Mouse (Mus musculus) heart, adult 18-20 months (tissue): Measurements from ENCODE around the gene Cdc37. TPM values are rescaled to one million over a fixed set of nuclear protein-coding genes. Genes with fewer than 3 reads are reported as not detected.
A peak's percentile ranks its signal among the peaks of the same experiment; 100 is the strongest.

Experiments used
- DNase-seq, 2 experiments: peaks; one replicate each; pipeline ENCODE4 v3.0.0; 2021 to 2022; ENCODE audit warnings: mixed read lengths in 1 of 2
- total RNA-seq, 2 experiments: library from RNA; stranded (reverse); gene quantifications; 2 replicates each; pipeline ENCODE4 v1.2.3; 2021

The Cdc37 gene
- total RNA-seq, 2 experiments from 2014 or later: 160 to 168 TPM

DNA sequence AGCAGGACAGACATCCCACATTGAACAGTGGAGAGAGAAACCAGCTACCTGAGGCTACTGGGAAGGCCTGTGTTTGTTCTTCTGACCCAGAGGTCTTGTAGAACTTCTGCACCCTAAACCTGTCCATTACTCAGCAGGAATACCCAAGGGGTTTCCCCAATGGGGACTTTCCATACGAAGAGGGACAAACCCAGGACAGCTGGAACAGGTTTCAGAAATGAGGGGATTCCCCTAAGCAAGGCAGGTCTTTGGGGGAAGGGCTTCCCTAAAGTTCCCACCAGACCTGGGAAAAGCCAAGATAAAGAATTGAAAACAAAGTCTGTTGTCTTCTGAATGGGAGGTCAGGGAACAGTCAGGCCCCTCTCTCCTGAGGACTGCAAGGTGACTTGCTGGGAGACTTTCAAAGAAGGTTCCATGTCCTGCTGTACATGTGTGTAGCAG lies 13.8 kb downstream of the Cdc37 start:
- no peak for DNase-seq

DNA sequence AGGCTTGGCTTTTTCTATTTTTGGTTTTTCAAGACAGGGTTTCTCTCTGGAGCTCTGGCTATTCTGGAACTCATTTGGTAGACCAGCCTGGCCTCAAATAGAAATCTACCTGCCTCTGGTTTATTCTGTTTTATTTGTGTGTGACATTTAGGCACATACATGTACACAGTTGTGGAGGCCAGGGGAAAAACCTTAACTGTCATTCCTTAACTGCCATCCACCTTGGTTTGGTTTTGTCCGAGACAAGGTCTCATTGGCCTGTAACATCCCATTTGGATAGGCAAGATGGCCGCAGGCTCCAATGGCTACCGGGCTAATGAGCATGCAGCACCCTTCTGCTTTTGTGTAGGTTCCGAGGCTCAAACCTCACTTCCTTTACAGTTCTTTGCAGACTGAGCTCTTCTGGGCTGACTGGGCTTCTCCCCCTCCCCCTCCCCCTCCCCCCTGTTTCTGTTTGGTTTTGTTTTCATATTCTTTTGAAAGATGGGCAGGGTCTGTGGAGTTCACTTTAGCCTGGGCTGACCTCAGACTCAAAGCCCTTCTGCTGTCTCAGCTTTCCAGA lies 14.4 kb downstream of the Cdc37 start:
- DNase-seq: no peak

DNA sequence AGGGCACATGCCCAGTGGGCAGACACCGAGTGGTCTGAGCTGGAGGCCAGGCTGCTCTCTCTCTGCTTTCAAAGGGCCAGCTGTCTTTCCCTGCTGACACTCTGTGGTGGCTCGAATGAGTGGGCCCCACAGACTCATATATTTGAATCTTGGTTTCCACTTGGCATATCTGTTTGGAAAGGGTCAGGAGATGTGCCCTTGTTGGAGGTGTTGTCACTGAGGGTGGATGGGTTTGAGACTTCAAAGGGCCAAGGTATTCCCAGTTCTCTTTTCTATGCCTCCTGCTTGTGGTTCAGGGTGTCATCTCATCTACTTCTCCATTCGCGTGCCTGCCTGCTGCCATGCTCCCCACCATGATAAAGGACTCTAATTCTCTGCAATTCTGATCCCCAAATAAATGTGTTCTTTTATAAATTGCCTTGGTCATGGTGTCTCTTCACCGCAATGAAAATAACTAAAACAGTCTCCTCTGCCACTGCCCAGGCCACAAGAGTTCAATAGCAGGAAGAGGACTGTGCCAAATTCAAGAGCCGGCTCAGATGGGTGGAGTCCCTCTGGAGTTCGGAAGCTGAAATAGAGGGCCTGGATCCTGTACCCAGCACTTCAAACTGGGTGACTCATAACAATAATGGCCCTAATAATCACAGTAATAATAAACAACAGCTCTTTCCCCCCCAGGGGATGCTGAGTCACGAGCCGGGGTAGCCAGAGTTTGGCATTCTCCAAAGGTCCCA lies 15.0 kb downstream of the Cdc37 start:
- DNase-seq: peak; percentile 76 to 85

DNA sequence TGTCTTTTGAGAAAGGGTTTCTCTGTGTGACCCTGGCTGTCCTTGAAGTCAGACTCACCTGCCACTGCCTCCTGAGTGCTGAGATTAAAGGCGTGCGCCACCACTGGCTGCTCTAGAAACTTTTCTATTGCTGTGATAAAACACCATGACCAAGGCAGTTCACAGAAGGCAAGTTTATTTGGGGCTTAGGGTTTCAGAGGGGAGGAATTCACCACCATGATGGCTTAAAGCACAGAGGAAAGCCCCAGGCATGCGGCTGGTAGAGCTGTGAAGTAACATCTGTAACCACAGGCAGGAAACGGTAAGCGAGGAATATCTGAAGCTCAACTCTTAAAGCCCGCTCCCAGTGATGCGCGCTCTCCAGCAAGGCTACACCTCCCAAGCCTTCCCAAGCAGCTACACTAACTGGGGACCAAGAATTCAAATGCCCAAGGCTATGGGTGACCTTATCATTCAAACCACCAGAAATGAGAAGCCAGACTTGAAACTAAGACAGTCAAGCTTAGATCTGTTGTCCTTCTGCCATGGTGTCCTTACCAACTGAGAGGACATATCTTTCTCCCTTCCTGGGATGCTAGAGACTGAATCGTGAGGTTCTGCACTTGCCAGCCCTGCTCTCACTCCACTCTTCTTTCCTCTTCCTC lies 16.6 kb downstream of the Cdc37 start:
- DNase-seq: no peak

DNA sequence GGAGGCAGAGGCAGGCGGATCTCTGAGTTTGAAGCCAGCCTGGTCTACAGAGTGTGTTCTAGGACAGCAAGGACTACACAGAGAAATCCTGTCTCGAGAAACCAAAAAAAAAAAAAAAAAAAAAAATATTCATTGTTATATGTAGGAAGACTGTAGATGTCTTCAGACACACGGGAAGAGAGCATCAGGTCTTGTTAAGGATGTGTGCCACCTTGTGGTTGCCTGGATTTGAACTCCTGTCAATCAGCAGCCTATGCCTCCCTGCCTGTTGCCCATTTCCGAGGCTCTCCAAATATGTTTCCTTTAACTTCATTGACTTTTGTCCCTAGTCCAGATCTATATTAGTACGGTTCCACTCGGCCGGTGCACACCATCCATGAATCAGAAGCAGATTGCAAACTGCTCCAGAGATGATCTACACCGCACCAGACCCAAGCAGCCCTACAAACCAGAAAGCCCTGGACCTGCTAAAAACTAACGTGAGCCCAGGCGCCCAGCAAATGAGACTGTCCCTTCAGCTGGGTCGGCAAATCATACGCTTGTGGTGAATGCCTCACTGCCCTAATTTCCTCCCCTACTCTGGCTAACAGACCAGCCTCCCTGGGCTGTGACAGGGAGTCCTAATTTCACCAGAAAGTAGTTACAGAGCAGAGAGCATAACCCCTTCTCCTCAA lies 17.5 kb downstream of the Cdc37 start:
- no peak for DNase-seq

DNA sequence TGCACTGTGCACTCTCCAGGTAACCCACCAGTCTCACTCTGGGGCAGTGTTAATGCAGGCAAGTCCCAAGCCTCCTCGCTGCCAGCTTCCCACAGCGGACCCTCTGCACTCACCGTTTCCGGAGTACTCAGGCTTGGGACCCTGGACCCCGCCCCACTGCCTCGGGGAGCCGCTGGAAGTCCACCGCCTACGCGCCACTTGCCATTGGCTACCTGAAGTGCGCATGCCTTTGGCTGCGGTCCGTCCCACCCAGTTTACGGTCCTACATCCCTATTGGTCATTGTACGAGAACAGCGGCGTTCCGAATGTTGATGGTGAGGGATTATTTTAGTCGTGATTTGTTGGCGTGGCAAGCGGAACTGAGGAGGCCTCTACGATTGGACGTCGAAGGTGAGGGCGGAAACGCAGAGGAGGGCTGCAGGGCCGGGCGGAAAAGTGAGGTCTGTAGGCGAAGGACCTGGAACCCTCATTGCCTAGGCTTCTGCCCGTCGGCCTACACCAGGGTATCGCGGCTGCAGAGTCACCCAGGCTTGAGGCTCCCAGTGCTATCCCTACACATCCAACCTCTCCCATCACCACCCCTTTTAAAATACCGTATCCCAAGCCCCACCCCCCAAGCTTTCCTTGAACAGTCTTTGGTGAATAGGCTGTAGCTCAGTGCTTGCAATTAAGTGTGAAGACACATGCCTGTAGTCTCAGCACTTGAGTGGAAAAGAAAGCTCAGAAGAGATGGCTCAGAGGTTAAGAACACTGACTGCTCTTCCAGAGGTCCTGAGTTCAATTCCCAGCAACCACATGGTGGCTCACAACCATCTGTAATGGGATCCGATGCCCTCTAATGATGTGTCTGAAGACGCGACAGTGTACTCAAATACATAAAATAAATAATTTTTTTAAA lies 18.5 kb downstream of the Cdc37 start, which contains the start of gene Tyk2:
TSS of gene Tyk2 (minus strand) at position 185 of the 898 bp plus-strand sequence.
- peak; percentile 92 to 98 for DNase-seq

DNA sequence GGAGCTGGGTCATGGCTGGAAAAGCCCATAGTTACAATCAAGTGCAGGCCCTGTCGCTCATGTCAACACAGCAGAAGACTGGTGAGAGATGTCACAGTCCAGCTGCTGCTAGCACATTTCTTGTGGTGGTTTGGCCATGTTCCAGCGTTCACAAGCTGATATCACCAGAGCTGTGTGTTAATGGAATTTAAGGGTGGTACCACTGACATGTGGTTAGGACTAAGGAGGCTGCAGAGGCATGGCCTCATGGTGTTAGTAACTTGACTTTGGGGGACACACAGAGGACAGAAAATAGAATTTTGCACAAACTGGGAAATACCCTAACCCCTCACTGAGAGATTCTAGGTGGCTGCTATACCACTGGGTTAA lies 23.5 kb downstream of the Cdc37 start:
- no peak for DNase-seq

DNA sequence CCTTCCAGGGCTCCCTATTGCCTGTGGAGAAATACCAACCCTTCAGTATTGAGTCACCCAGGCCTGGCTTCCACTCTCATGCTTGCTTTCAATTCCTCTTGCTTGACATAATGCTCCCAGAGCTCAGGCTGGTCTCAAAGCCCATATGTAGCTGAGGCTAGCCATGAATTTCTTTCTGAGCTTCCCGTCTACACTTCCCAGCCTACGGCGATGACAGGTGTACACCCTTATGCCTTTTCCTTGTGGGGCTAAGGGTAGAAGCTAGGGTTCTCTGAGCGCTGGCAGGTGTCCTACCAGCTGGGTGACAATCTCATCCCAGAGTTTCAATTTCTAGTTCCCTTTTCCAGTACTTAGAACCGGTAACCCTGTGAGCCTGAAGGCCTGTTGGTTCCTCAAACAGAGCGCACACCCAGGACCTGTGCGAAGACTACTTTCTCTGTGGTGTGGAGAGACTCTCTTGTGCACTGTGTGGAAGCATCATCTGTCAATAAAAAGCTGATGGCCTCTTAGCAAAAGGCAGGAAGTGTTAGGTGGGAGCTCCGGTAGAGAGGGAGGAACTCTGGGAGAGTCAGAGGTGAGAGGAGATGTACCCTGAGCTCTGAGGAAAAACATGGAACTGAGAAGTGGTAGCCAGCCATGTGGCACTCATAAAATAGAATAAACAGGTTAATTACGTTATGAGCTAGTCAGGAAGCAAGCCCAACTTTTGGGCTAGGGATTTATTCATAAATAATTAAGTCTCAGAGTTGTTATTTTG lies 24.1 kb downstream of the Cdc37 start:
- no peak for DNase-seq

DNA sequence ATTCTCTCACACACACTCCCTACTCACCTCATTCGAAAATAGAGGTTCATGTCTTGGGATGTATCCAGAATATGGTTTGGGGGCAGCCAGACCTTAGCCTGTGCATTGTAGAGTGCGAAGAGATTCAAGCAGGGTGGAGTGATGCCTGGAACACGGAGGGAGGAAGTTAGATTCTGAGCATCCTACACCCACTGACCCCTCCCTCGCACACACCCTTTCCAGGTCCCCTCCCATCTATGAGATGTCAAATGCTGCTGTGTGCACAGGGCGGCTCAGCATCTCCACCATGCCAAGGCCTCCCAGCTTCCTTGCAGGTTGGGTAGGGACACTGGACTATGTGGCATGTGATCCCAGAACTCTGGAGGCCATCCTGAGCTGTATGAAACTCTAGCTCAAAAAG lies 24.9 kb downstream of the Cdc37 start:
- no peak for DNase-seq

DNA sequence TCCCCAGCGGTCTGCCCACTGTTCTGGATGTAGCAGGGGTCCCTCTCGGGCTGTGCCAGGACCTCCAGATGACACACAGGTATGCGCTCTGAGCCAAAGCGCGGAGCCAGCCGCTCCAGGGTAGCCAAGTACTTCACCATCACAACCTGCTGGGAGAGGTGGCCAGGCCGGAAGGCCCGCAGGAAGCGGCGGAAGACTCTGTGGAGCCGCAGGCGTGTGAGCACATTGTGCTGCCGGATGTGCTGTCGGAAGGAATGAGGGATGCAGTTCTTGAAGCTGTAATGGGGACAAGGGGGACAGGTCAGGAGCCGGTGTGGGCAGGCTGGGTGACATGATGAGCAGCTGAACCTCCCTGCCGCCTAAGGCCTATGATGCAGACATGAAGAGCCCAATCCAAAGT lies 28.3 kb downstream of the Cdc37 start:
- no peak for DNase-seq

DNA sequence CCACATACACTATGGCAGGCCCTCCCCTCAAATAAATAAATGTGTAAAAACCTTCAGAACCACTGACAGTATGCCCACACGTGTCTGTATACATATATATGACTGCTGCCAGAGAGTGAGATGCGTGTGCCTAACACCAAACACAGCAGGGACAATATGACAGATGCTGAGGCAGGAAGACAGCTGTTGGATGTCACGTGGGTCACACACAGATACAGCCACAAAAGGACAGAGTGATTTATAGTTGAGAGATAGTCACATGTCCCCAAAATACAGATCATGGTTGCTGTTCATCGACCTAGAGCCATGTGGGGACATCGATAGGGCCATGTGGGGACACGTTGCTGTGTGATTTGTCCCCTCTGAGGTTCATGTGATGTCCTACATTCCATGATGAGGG lies 32.7 kb downstream of the Cdc37 start:
- no peak for DNase-seq

DNA sequence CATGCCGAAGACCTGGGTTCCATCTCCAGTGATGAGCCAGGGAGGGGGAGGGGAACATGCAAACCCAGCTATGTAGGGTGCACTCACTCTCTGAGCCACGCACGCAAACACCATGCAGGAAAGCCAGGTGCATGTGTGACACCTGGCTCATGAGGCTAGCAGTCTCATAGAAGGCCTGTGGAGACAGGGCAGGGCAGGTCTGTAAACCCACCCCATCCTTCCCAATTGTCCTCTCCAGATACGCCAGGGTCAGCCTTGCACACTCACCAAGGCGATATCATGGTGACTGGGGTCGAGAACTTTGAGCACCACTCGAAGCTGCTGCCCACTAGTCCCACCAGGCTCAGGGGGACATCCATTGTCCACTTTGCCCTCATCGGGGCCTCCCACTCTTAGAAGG lies 34.7 kb downstream of the Cdc37 start:
- no peak for DNase-seq

DNA sequence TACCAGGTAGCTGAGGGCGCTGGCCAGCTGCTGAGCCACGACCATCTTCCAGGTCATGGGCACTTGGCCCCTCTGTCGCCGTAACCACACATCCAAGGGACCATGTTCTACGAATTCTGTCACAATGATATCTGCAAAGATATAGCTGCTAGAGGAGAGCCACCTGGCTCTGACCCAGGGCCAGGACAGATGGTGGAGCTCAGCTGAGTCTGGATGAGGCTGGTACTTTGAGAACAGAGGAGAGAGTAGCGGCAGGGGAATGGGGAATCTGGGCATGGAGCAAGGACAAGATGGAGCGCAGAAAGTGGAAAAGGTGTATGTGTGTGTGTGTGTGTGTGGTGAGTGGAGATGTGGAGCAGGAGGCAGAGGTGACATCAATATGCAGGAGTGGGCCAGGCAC lies 35.6 kb downstream of the Cdc37 start:
- DNase-seq: no peak

DNA sequence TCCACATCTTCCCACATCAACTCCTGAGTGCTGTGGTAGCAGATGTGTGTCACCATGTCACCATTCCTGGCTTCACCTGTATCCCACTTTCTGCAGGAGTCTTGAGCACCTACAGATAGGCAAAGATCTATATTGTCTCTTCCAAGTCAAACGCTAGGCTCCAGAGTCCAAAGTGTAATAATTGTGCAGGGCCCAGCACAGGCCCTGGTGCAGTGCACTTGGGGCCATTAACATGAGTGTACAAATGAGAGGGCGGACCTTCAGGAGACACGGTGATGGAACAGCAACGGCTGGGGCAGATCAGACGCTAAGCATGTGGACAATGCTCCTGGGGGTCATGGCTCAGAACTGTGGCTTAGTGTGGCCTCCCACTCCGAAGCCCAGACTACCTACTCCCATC lies 36.0 kb downstream of the Cdc37 start:
- no peak for DNase-seq

DNA sequence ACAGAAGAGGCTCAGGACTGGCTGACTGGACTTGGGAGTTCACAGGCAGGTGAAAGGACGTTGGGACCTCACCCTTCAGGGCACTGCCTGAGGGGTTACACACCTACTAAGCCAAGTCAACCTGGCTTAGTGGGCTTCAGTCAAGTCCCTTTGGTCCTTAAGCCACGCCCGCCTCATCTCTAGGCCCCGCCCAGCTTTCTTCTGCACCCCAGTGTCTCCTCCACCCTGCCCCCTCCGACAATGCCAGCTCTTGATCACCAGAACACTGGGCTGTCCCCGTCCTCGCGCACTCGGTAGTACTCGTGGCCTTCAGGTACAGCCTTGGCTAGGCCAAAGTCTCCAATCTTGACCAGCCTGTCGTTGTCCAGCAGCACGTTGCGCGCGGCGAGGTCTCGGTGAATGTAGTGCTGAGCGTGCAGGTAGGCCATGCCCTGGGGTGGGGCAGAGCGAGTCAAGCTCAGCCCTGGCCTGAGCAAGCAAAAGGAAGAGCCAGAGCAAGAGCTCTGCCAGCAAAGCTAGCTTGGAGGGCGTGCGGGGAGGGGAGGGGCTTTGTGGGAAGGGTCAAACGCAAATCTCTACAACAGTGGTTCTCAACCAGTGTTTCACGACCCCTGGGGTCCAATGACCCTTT lies 42.1 kb downstream of the Cdc37 start:
- no peak for DNase-seq

DNA sequence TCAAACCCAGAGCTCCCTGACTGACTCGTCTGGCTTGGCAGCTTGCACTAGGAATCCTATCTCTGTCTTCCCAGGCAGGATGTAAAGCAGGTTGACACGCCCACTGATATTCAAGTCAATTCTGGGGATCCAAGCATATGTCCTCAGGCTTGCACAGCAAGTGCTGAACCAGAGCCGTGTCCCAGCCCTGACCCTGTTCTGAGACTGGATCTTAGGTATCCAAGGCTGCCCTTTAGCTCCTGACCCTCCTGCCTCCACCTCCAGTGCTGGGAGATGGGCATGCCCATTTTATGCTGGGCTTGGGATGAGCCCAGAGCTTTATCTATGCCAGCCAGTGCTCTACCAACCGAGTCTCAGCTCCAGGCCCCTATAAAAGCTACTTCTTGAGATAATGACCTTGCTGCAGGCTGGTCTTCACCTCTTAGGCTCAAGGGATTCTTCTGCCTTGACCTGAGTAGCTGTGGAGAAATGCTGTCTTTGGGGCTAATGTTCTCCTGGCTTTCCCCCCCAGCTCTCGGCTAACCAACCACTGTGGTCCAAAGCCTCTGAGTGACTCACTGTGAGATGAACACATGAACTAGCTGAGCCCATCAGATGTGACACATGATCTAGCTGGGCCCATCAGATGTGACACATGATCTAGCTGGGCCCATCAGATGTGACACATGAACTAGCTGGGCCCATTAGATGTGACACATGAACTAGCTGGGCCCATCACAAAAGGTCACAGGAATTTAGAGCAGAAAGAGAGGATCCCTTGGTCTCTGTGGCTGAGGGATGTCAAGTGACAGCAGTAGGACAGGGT lies 43.8 kb downstream of the Cdc37 start:
- DNase-seq: no peak

DNA sequence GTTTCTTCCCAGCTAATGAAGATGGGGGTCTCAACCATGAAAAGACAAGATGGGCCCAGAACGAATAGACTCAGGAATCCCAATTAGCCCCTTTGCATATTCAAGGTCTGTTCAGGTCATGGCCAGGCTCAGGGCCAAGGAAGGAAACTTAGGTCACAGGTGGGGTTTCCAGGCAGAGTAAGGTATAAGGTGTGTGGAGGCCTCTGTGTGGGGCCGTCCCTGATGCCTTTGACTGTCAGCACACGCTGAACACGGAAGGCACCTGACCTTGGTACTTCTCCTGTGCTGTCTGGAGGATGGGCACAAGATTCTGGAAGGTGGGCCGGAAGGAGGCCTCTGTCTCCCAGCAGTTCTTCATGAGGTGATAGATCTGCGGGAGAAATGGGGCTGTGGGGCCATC lies 45.0 kb downstream of the Cdc37 start:
- DNase-seq: no peak

DNA sequence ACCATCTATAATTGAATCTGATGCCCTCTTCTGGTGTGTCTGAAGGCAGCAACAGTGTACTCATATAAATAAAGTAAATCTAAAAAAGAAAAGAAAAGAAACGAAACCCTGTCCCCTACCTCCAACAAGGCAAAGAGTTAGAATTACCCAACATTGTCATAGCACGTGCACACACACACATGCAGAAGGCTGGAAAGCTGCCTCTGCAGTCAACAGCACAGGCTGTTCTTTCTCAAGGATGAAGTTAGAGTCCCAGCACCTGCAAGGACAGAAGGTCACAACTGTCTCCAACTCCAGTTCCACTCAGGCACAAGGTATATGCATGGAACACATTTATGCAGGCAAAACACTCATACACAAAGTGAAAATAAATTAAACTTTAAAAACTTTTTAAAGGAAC lies 47.7 kb downstream of the Cdc37 start:
- DNase-seq: no peak

DNA sequence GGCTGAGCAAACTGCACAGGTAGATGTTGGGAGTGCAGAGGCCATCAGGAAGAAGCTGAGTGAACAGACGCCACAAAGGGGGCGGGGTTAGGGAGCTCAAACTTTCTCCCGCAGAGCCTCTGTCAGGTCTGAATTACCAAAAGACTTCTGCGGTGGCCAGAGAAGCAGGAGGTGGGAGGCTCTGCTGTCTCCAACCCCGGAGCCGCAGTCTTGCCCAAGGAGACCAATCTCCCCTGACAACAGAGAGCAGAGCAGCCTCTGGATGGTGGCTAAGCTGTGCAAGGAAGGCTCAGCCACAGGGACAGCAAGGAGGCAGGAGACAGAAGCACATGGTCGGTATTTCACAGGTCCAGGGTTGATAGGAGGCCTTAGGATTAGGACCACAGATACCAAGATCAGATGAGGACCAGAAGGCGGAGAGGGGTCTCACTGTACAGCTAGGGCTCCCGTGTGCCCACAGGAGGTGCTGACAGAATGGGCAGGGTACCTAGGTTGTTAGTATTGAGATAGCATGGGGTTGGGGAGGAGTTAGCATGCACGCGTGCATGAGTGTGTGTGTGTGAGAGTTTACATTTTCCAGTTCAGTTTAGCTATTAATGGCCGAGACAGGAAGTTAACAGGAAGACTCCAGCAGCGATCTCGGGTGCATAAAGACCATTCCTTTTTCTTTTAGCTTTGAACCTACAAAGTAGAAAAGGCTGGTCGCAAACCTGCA lies 49.2 kb downstream of the Cdc37 start:
- no peak for DNase-seq
